Mouse (Mus musculus) liver, embryonic 14.5 days (tissue): ENCODE data around the gene Supt4a. TPM values are rescaled to one million over a fixed set of nuclear protein-coding genes. Genes with fewer than 3 reads are reported as not detected.
A peak's percentile ranks its signal among the peaks of the same experiment; 100 is the strongest.

Experiments used
- ATAC-seq: fragments of 200-750 bp; cut with Nextera tagmentation; 2 replicates; pipeline ENCODE4 v1.8.0; 2017; ENCODE audit warnings: moderate number of reproducible peaks, mild to moderate bottlenecking, moderate library complexity; ENCODE audit not compliant: insufficient read depth
- DNase-seq, 3 experiments: peaks; one replicate each; pipeline ENCODE4 v3.0.0-alpha.2; 2012 to 2013; ENCODE audit warnings: low read depth in 3 of 3, low spot score in 3 of 3
- H3K27ac ChIP-seq: fragments of 300-500 bp; sonication (generic); 2 replicates; pipeline ENCODE4 v1.5.1; 2014; ENCODE audit warnings: moderate library complexity, mild to moderate bottlenecking, control low read depth, inconsistent platforms
- H3K27me3 ChIP-seq: fragments of 300-500 bp; sonication (generic); 2 replicates; pipeline ENCODE4 v1.6.1; 2014; ENCODE audit warnings: mild to moderate bottlenecking, low read length, moderate library complexity; ENCODE audit not compliant: control insufficient read depth, insufficient read depth
- H3K36me3 ChIP-seq: fragments of 300-500 bp; sonication (generic); replicated peaks from 2 replicates; pipeline ENCODE4 v1.6.1; 2014; ENCODE audit warnings: low read depth; ENCODE audit not compliant: control insufficient read depth, insufficient read depth
- H3K4me1 ChIP-seq, 2 experiments: fragments of 200-500 bp in 1 of 2; fragments of 300-500 bp in 1 of 2; sonication (generic) in 1 of 2; replicated peaks; 2 replicates each; pipeline ENCODE4 v1.6.1; 2012 to 2014; ENCODE audit warnings: antibody characterized with exemption in 1 of 2, inconsistent platforms in 1 of 2, low read length in 1 of 2; ENCODE audit not compliant: control insufficient read depth in 2 of 2, insufficient read depth in 2 of 2
- H3K4me2 ChIP-seq: fragments of 300-500 bp; sonication (generic); 2 replicates; pipeline ENCODE4 v1.6.1; 2014; ENCODE audit warnings: low read depth, mild to moderate bottlenecking, control low read depth, moderate library complexity
- H3K4me3 ChIP-seq, 2 experiments: fragments of 200-500 bp in 1 of 2; fragments of 300-500 bp in 1 of 2; sonication (generic) in 1 of 2; 2 replicates each; pipeline ENCODE4 v1.5.1; 2012 to 2014; ENCODE audit warnings: low read depth in 2 of 2, low read length in 2 of 2, mild to moderate bottlenecking in 2 of 2, control low read depth in 1 of 2, inconsistent platforms in 1 of 2, moderate library complexity in 1 of 2; ENCODE audit not compliant: insufficient read depth in 1 of 2
- H3K9ac ChIP-seq: fragments of 300-500 bp; sonication (generic); replicated peaks from 2 replicates; pipeline ENCODE4 v1.6.1; 2014; ENCODE audit warnings: mild to moderate bottlenecking, control low read depth, moderate library complexity
- H3K9me3 ChIP-seq: fragments of 300-500 bp; sonication (generic); 2 replicates; pipeline ENCODE4 v1.6.1; 2016; ENCODE audit warnings: low read length, mixed read lengths; ENCODE audit not compliant: control insufficient read depth
- CTCF ChIP-seq: IDR thresholded peaks from 2 replicates; pipeline ENCODE4 v1.5.1; 2016; ENCODE audit warnings: antibody characterized with exemption, low read depth, control low read depth
- EP300 ChIP-seq: IDR thresholded peaks from 2 replicates; pipeline ENCODE4 v1.6.1; 2016; ENCODE audit warnings: antibody characterized with exemption, low read depth
- WGBS: fragments of 180-500 bp; shearing (Covaris S2); extraction: QIAGEN DNeasy Blood & Tissue Kit; methylation state at CpG from one replicate; pipeline ENCODE4 v1.1.7; 2014; ENCODE audit not compliant: insufficient replicate concordance; 5-methylcytosine and 5-hydroxymethylcytosine counted together
- polyA plus RNA-seq, 2 experiments: library from polyadenylated mRNA; depleted of rRNA in 1 of 2; stranded (reverse) in 1 of 2; unstranded in 1 of 2; fragments of >200 nt; fragmentation: Nextera tagmentation in 1 of 2; extraction: Ambion mirVana in 1 of 2; gene quantifications; 2 replicates each; pipeline versions ENCODE4 v1.2.1 to v1.2.3; 2012 to 2014

Gene Supt4a
- polyA plus RNA-seq, 2 experiments, result 111 to 211 TPM

DNA sequence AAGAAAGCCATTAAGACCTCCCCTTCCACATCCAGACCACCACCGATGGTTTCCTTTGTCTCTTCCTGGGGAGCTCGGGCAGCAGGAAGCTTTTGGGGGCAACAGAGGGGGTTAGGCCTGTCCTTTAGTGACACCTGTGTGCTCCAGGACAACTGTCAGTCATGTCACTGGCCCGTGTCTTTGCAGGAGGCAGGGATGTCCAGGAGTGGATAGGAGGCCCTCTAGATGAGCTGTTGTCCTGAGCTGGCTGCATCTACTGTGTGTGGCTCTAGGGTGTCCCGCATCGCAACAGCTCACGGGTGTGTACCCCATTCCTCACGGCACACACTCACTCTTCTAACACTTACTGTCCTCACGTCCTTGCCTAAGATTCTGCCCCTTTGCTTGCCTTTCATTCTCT is 15.9 kb downstream of the Supt4a start:
- peak overlapping the region in 1 of 2 experiments; percentile 15; a peak in 1 of 4 replicates for H3K4me3 ChIP-seq

GRCm38 (mm10) chr11:87753891-87754501 is 16.6 kb downstream of the Supt4a start:
- peak overlapping the region; percentile 98 for H3K9ac ChIP-seq
- peak overlapping the region; percentile 100 for H3K27ac ChIP-seq
- H3K27me3 ChIP-seq, result no peaks in the 10 kb centered on the region
- no peak for DNase-seq
- no peaks in the 10 kb centered on the region for H3K9me3 ChIP-seq
- peak overlapping the region; percentile 15 to 28 for H3K4me3 ChIP-seq
- H3K4me2 ChIP-seq, result peak overlapping the region; percentile 93
- no peak for ATAC-seq
- peak; percentile 66 for TF ChIP-seq EP300
- no peak for TF ChIP-seq CTCF
- WGBS, result 13% methylated on average over 5 of the region's 5 CpGs
- H3K36me3 ChIP-seq, result peaks cover 22% of the 10 kb centered on the region
- H3K4me1 ChIP-seq, result peaks cover 56 to 63% of the 10 kb centered on the region in 2 experiments

More for the DNA sequence above, 15.9 kb downstream of the Supt4a start:
- H3K9me3 ChIP-seq, result no peaks in the 10 kb centered on the region
- no peak for ATAC-seq
- TF ChIP-seq EP300, result no peak
- TF ChIP-seq CTCF, result no peak
- 23% methylated on average over 8 of the region's 8 CpGs for WGBS
- peak overlapping the region; percentile 98 for H3K9ac ChIP-seq
- peaks cover 21% of the 10 kb centered on the region for H3K36me3 ChIP-seq
- H3K27me3 ChIP-seq, result no peaks in the 10 kb centered on the region
- H3K27ac ChIP-seq, result peak overlapping the region; percentile 100
- peak overlapping the region; percentile 93 for H3K4me2 ChIP-seq
- no peak for DNase-seq
- H3K4me1 ChIP-seq, result peaks cover 62 to 68% of the 10 kb centered on the region in 2 experiments

DNA sequence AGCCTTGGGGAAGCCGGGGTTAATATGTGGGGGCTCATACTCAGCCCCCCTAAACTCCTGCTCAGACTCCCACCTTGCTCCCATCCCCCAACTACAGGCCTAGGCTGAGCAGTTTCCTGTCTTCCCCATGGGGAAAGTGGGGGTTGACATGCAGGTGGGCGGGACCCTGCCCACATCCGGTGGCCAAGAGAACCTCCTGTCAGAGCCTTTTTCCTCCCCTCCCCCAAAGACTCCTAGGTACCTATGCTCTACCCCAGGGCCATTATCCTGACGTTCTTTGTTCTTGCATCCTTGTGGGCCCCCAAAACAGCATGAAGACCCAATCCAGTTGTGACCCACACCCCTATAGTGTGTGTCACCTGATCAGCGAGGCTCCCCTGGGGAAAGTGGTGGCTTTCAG is 17.3 kb downstream of the Supt4a start:
- Histone ChIP-seq H3K4me2 (peak overlapping the region; percentile 93), H3K9me3 (no peaks in the 10 kb centered on the region), H3K4me3 (peak overlapping the region; percentile 57 to 89), H3K9ac (peak overlapping the region; percentile 98), H3K27me3 (no peaks in the 10 kb centered on the region), H3K36me3 (peaks cover 22% of the 10 kb centered on the region), H3K27ac (peak overlapping the region; percentile 100), H3K4me1 (peaks cover 52 to 58% of the 10 kb centered on the region in 2 experiments)
- 13% methylated on average over 5 of the region's 5 CpGs for WGBS
- ATAC-seq, result no peak
- TF ChIP-seq EP300, result no peak
- no peak for TF ChIP-seq CTCF
- no peak for DNase-seq

- Histone ChIP-seq H3K4me3 (peak overlapping the region; percentile 89 to 96), H3K4me1 (peaks cover 47 to 49% of the 10 kb centered on the region in 2 experiments), H3K27ac (peak overlapping the region; percentile 100), H3K4me2 (peak overlapping the region; percentile 93), H3K9me3 (no peaks in the 10 kb centered on the region), H3K36me3 (peaks cover 22% of the 10 kb centered on the region), H3K27me3 (no peaks in the 10 kb centered on the region), H3K9ac (peak overlapping the region; percentile 98)
- ATAC-seq (peak; percentile 66), DNase-seq (peak; percentile 91 to 94 (median 92))
- WGBS, result 6% methylated on average over 17 of the region's 17 CpGs
- TF ChIP-seq EP300 (peak; percentile 74), CTCF (no peak)
Observed at GRCm38 (mm10) chr11:87755360-87756017, 18.1 kb downstream of the Supt4a start.

- ATAC-seq, result peak; percentile 11
- WGBS, result 7% methylated on average over 15 of the region's 15 CpGs
- H3K27me3 ChIP-seq, result no peaks in the 10 kb centered on the region
- H3K9me3 ChIP-seq, result no peaks in the 10 kb centered on the region
- TF ChIP-seq EP300 (peak; percentile 30), CTCF (peak; percentile 52)
- peaks cover 38 to 40% of the 10 kb centered on the region in 2 experiments for H3K4me1 ChIP-seq
- H3K9ac ChIP-seq, result peak overlapping the region; percentile 98
- DNase-seq, result no peak
- peak overlapping the region; percentile 100 for H3K27ac ChIP-seq
- H3K4me3 ChIP-seq, result peak overlapping the region; percentile 89 to 96
- peaks cover 22% of the 10 kb centered on the region for H3K36me3 ChIP-seq
- H3K4me2 ChIP-seq, result peak overlapping the region; percentile 93
Observed at GRCm38 (mm10) chr11:87756251-87756820, 19.0 kb downstream of the Supt4a start.
